Mouse (Mus musculus) heart, adult 2 months (tissue): ENCODE measurements around the gene Zfand4. TPM values are rescaled to one million over a fixed set of nuclear protein-coding genes. Genes with fewer than 3 reads are reported as not detected.

ENCODE experiments used
- DNase-seq, 2 experiments: peaks; one replicate each; pipeline ENCODE4 v3.0.0; 2021
- H3K27ac ChIP-seq: fragments of 200-600 bp; 2 replicates; pipeline ENCODE4 v1.8.1; 2022
- H3K27me3 ChIP-seq: fragments of 200-500 bp; 2 replicates; pipeline ENCODE4 v1.6.1; 2012; ENCODE audit warnings: mild to moderate bottlenecking, low read length, inconsistent platforms, mixed read lengths; ENCODE audit not compliant: control insufficient read depth, insufficient read depth
- H3K36me3 ChIP-seq: fragments of 200-500 bp; 2 replicates; pipeline ENCODE4 v1.6.1; 2012; ENCODE audit warnings: low read length, inconsistent platforms; ENCODE audit not compliant: control insufficient read depth, insufficient read depth
- H3K4me1 ChIP-seq: fragments of 200-500 bp; 2 replicates; pipeline ENCODE4 v1.6.1; 2011; ENCODE audit warnings: low read length; ENCODE audit not compliant: control insufficient read depth, insufficient read depth
- H3K4me3 ChIP-seq: fragments of 200-600 bp; 2 replicates; pipeline ENCODE4 v1.8.1; 2022
- H3K79me2 ChIP-seq: fragments of 200-500 bp; replicated peaks from 2 replicates; pipeline ENCODE4 v1.6.1; 2012; ENCODE audit warnings: mild to moderate bottlenecking, inconsistent platforms, low read length, moderate library complexity, mixed read lengths; ENCODE audit not compliant: control insufficient read depth, insufficient read depth
- H3K9ac ChIP-seq: fragments of 200-500 bp; 2 replicates; pipeline ENCODE4 v1.6.1; 2012; ENCODE audit warnings: low read depth, mild to moderate bottlenecking, control low read depth, inconsistent platforms, low read length, mixed read lengths
- CTCF ChIP-seq: fragments of 200-600 bp; IDR thresholded peaks from 2 replicates; pipeline ENCODE4 v1.8.1; 2022; ENCODE audit warnings: antibody characterized with exemption, mild to moderate bottlenecking, moderate library complexity
- EP300 ChIP-seq: fragments of 200-500 bp; IDR thresholded peaks from 2 replicates; pipeline ENCODE4 v1.6.1; 2011; ENCODE audit warnings: low read depth, low read length, control low read depth; ENCODE audit not compliant: insufficient read depth
- POLR2A ChIP-seq: fragments of 200-500 bp; IDR thresholded peaks from 2 replicates; pipeline ENCODE4 v1.6.1; 2011; ENCODE audit warnings: mild to moderate bottlenecking, low read depth, low read length, control low read depth; ENCODE audit not compliant: insufficient read depth
- WGBS: fragments of 180-500 bp; shearing (Covaris S2); methylation state at CpG from one replicate; pipeline ENCODE4 v1.1.7; 2018; 5-methylcytosine and 5-hydroxymethylcytosine counted together
- intact Hi-C: fragments of 180-260 bp; cut with DNase I; formaldehyde crosslinking; loops from one replicate; pipeline ENCODE4 v1.15.1; 2025
- polyA plus RNA-seq: library from polyadenylated mRNA; depleted of rRNA; stranded (reverse); fragments of >200 nt; gene quantifications from 2 replicates; pipeline ENCODE4 v1.2.3, GENCODE M21; 2012; rRNA removed
- total RNA-seq, 2 experiments: library from RNA; stranded (reverse); gene quantifications; 2 replicates each; pipeline ENCODE4 v1.2.3; 2021

Gene Zfand4
- total and polyA plus RNA-seq, 3 experiments, result 1.8 to 4.0 (median 3.2) TPM

- intact Hi-C loops, result no loop called here
- Histone ChIP-seq H3K4me1 (peaks cover 1% of the 10 kb centered on the region), H3K36me3 (no peaks in the 10 kb centered on the region), H3K79me2 (0 out of 2 replicates have a peak, but pooled peaks cover 2% of the 10 kb centered on the region), H3K27ac (no peak overlapping the region), H3K9ac (no peak overlapping the region), H3K27me3 (no peaks in the 10 kb centered on the region), H3K4me3 (no peak overlapping the region)
- no peak for DNase-seq
- 95% methylated on average over 1 of the region's 1 CpGs for WGBS
- TF ChIP-seq POLR2A (no peak), EP300 (no peak), CTCF (no peak)
Measured at GRCm38 (mm10) chr6:116369811-116370210, 105.8 kb downstream of the Zfand4 start.

DNA sequence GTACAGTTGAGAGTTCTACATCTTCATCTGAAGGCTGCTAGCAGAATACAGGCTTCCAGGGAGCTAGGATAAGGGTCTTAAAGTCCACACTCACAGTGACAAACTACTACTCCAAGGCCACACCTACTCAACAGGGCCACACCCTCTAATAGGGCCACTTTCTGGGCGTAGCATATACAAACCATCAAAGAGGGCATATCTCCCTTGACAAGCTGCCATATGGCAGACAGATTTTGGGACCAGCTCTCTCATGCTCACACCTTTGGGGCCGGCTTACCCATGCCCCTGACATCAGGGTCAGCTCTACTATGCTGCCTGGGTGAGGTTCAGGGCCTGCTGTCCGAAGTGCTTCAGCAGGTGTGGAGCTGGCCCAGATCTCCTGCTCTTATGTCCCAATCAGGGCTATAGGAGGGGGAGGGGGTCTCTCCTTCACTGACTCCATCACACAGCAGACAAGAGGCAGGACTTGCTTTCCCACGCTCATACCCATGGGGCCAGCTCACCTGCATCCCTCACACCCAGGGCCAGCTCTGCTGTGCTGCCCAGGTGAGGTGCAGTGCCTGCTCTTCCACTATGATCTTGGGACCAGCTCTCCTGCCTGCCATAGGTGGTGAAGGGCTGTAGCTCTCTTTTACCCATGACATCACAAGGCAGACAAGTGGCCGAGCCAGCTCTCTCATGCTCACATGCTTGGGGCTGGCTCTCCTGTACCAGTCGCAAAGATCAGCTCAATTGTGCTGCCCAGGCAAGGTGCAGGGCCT lies 106.4 kb downstream of the Zfand4 start:
- Histone ChIP-seq H3K9ac (no peak overlapping the region), H3K4me1 (peaks cover 1% of the 10 kb centered on the region), H3K27me3 (no peaks in the 10 kb centered on the region), H3K27ac (no peak overlapping the region), H3K4me3 (no peak overlapping the region), H3K79me2 (0 out of 2 replicates have a peak, but pooled peaks cover 2% of the 10 kb centered on the region), H3K36me3 (no peaks in the 10 kb centered on the region)
- no peak for DNase-seq
- intact Hi-C loops, result no loop called here
- WGBS, result 92% methylated on average over 6 of the region's 6 CpGs
- TF ChIP-seq EP300, result no peak
- no peak for TF ChIP-seq CTCF
- TF ChIP-seq POLR2A, result no peak

DNA sequence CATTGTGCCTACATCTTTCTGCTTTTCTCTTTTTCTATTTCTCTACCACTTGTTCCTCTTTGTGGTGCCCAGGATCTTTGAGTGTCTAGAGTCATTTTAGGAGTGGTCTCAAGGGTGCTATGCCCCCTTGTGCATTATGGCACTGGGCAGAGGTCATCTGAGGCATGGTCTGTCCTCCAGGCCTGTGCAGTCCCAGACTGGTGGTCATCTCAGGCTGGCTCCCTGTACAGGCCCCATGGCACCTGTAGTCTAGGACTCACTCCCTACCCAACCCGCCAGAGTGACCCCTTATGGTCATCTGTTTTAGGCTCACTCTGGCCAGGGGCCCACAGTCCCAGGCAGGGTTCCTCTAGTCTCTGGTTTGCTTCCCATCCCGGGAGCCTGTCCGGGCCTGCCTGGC lies 107.5 kb downstream of the Zfand4 start:
- no peak for DNase-seq
- Histone ChIP-seq H3K79me2 (0 out of 2 replicates have a peak, but pooled peaks cover 2% of the 10 kb centered on the region), H3K36me3 (no peaks in the 10 kb centered on the region), H3K9ac (no peak overlapping the region), H3K4me3 (no peak overlapping the region), H3K27ac (no peak overlapping the region), H3K27me3 (no peaks in the 10 kb centered on the region), H3K4me1 (peaks cover 1% of the 10 kb centered on the region)
- TF ChIP-seq POLR2A, result no peak
- no peak for TF ChIP-seq EP300
- TF ChIP-seq CTCF, result no peak
- intact Hi-C loops, result no loop called here
- 92% methylated on average over 3 of the region's 3 CpGs for WGBS

- 88% methylated on average over 1 of the region's 1 CpGs for WGBS
- Histone ChIP-seq H3K27me3 (no peaks in the 10 kb centered on the region), H3K79me2 (0 out of 2 replicates have a peak, but pooled peaks cover 2% of the 10 kb centered on the region), H3K27ac (no peak overlapping the region), H3K9ac (no peak overlapping the region), H3K36me3 (peaks cover 3% of the 10 kb centered on the region; the same call in 1 of the 2 replicates), H3K4me3 (no peak overlapping the region), H3K4me1 (peaks cover 1% of the 10 kb centered on the region)
- intact Hi-C loops, result no loop called here
- TF ChIP-seq CTCF, result no peak
- TF ChIP-seq EP300, result no peak
- TF ChIP-seq POLR2A, result no peak
- DNase-seq, result no peak
Measured at GRCm38 (mm10) chr6:116374136-116374535, 110.1 kb downstream of the Zfand4 start.

DNA sequence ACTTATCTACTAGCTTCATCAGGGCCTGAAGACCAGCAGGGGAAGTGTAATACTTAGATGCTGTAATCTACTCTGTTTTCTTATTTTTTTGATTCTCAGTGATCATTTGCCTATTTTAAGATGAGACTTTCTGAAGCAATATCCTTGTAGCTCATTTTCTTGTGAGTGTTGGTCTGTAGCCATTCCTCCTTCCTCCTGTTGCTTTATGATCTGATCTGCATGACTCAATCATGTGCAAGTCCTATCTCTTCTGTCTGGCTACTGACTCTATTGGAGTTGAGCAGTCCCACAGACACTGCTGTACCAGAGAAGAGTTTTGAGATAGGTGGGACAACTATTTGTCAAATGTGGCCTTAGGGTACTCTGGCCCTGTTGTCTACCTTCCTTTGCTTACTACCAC lies 110.6 kb downstream of the Zfand4 start:
- intact Hi-C loops, result no loop called here
- no peaks in the 10 kb centered on the region for H3K27me3 ChIP-seq
- no peak for TF ChIP-seq EP300
- no peak overlapping the region for H3K9ac ChIP-seq
- H3K36me3 ChIP-seq, result peaks cover 3% of the 10 kb centered on the region; the same call in 1 of the 2 replicates
- H3K79me2 ChIP-seq, result 0 out of 2 replicates have a peak, but pooled peaks cover 2% of the 10 kb centered on the region
- H3K27ac ChIP-seq, result no peak overlapping the region
- H3K4me1 ChIP-seq, result peaks cover 1% of the 10 kb centered on the region
- H3K4me3 ChIP-seq, result no peak overlapping the region
- DNase-seq, result no peak

DNA sequence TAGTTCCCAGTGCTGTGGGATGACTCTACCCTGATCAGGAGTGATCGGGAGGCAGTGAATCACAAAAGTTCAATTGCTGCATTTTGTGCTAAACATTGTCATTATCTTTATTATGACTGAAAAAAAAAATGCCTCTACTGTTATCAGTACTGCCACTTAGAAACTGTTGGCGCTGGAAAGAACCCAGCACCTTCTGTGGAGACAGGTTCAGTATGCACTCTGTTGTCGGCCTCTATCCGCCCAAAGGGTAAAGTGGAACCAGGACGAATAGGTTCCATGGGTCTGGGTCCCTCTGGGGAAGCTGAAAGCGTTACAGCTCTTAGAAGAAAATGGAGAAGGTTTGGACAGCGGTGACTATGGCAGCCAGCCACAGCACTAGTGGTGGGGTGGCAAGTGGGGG lies 114.9 kb downstream of the Zfand4 start:
- no peak overlapping the region for H3K27ac ChIP-seq
- TF ChIP-seq CTCF (no peak), POLR2A (no peak), EP300 (no peak)
- no peak for DNase-seq
- no peaks in the 10 kb centered on the region for H3K79me2 ChIP-seq
- no peak overlapping the region for H3K4me3 ChIP-seq
- H3K9ac ChIP-seq, result no peak overlapping the region
- H3K36me3 ChIP-seq, result peaks cover 3% of the 10 kb centered on the region
- intact Hi-C loops, result no loop called here
- 82% methylated on average over 7 of the region's 7 CpGs for WGBS
- H3K27me3 ChIP-seq, result no peaks in the 10 kb centered on the region
- no peaks in the 10 kb centered on the region for H3K4me1 ChIP-seq

Other genes with a start within 250 kb of the Zfand4 start
- 10 to 100 TPM; 32.1 to 33.8 TPM for gene Tmcc1, start 70.7 kb upstream of the Zfand4 start, total RNA-seq
- 16.7 and 28.9 TPM in 2 replicates for gene Tmcc1, start 70.7 kb upstream of the Zfand4 start, polyA plus RNA-seq
- gene Washc2, start 56.2 kb upstream of the Zfand4 start, total RNA-seq, result 10 to 100 TPM; 18.1 to 24.5 TPM
- gene Washc2, start 56.2 kb upstream of the Zfand4 start, polyA plus RNA-seq, result 17.7 and 25.4 TPM in 2 replicates
- gene March8, start 73.8 kb downstream of the Zfand4 start, total RNA-seq, result 10 to 100 TPM; 38.4 to 43.9 TPM
- 27.8 and 46.2 TPM in 2 replicates for gene March8, start 73.8 kb downstream of the Zfand4 start, polyA plus RNA-seq
- 10 to 100 TPM; 14.3 to 16.4 TPM for gene Alox5, start 197.0 kb downstream of the Zfand4 start, total RNA-seq
- 6.6 and 12.2 TPM in 2 replicates for gene Alox5, start 197.0 kb downstream of the Zfand4 start, polyA plus RNA-seq
- gene Olfr211, start 224.9 kb downstream of the Zfand4 start, total RNA-seq, result not detected
- not detected in 2 replicates for gene Olfr211, start 224.9 kb downstream of the Zfand4 start, polyA plus RNA-seq
- gene Olfr212, start 242.3 kb downstream of the Zfand4 start, total RNA-seq, result not detected
- not detected in 2 replicates for gene Olfr212, start 242.3 kb downstream of the Zfand4 start, polyA plus RNA-seq